Mouse (Mus musculus): ENCODE measurements around the gene Col9a3.

Gene Col9a3

GRCm38 (mm10) chr2:180611882-180612281, 14.3 kb downstream of the Col9a3 start:
- no peak for DNase-seq (ENCODE audit: low read depth in 2 of 2, low spot score in 2 of 2)

GRCm38 (mm10) chr2:180641576-180642554, 44.3 kb downstream of the Col9a3 start:
- no peak for DNase-seq (ENCODE audit: low read depth in 2 of 2, low spot score in 2 of 2)

- no peak for DNase-seq (ENCODE audit: low read depth in 2 of 2, low spot score in 2 of 2)
These were observed 45.1 kb downstream of the Col9a3 start, which contains the start of gene Tcfl5 for GRCm38 (mm10) chr2:180642555-180643260. Gene Tcfl5 (minus strand): TSS chr2:180642708.

- DNase-seq (ENCODE audit: low read depth in 2 of 2, low spot score in 2 of 2), result no peak
These were observed 46.0 kb downstream of the Col9a3 start for GRCm38 (mm10) chr2:180643626-180644025.

- no peak for DNase-seq (ENCODE audit: low read depth in 2 of 2, low spot score in 2 of 2)
These were observed 49.3 kb downstream of the Col9a3 start for GRCm38 (mm10) chr2:180646841-180647240.

GRCm38 (mm10) chr2:180654666-180655065, 57.1 kb downstream of the Col9a3 start:
- no peak for DNase-seq (ENCODE audit: low read depth in 2 of 2, low spot score in 2 of 2)

- no peak for DNase-seq (ENCODE audit: low read depth in 2 of 2, low spot score in 2 of 2)
These were observed 57.6 kb downstream of the Col9a3 start for GRCm38 (mm10) chr2:180655150-180655549.

GRCm38 (mm10) chr2:180657394-180658013, 59.9 kb downstream of the Col9a3 start:
- peak; percentile 50 to 70 for DNase-seq (ENCODE audit: low read depth in 2 of 2, low spot score in 2 of 2)

GRCm38 (mm10) chr2:180658381-180658780, 60.8 kb downstream of the Col9a3 start:
- no peak for DNase-seq (ENCODE audit: low read depth in 2 of 2, low spot score in 2 of 2)

- DNase-seq (ENCODE audit: low read depth in 2 of 2, low spot score in 2 of 2), result no peak
These were observed 62.0 kb downstream of the Col9a3 start for GRCm38 (mm10) chr2:180659353-180660150.

- DNase-seq (ENCODE audit: low read depth in 2 of 2, low spot score in 2 of 2), result no peak
These were observed 62.9 kb downstream of the Col9a3 start for GRCm38 (mm10) chr2:180660521-180660920.

GRCm38 (mm10) chr2:180662008-180662407, 64.4 kb downstream of the Col9a3 start:
- DNase-seq (ENCODE audit: low read depth in 2 of 2, low spot score in 2 of 2), result no peak

Data from CD8-positive naive resting alpha-beta T cell, adult 2 months (primary cell).